Mouse (Mus musculus): ENCODE results near the gene Lrrc2. TPM values are rescaled to one million over a fixed set of nuclear protein-coding genes. Genes with fewer than 3 reads are reported as not detected.

Gene Lrrc2
- 2.3 and 2.6 TPM in 2 replicates for polyA plus RNA-seq (2015; fragmentation: Nextera tagmentation; extraction: Ambion mirVana)

GRCm38 (mm10) chr9:110951397-110951796 is at the start of gene Lrrc2:
Gene Lrrc2 (plus strand): TSS chr9:110951545.
- Histone ChIP-seq H3K36me3 (no peaks in the 10 kb centered on the region), H3K27ac (replicated peaks) (no peak within 1 kb of the TSS), H3K4me3 (no peak within 1 kb of the TSS), H3K27me3 (replicated peaks) (peaks cover 40% of the 10 kb centered on the region), H3K9ac (no peak within 1 kb of the TSS), H3K4me1 (peaks cover 38% of the 10 kb centered on the region), H3K9me3 (no peaks in the 10 kb centered on the region), H3K4me2 (no peak within 1 kb of the TSS)
- ATAC-seq (ENCODE audit: extremely low read depth, insufficient number of reproducible peaks, low FRiP score, low TSS enrichment): no peak
- 61% methylated on average over 11 of the region's 11 CpGs for WGBS

GRCm38 (mm10) chr9:110902271-110902670 is 49.1 kb upstream of the Lrrc2 start:
- H3K4me1 ChIP-seq: peaks cover 8% of the 10 kb centered on the region; the same call in 1 of the 2 replicates
- peaks cover 8% of the 10 kb centered on the region; the same call in 1 of the 2 replicates for H3K27me3 ChIP-seq (replicated peaks)
- no peak overlapping the region for H3K27ac ChIP-seq (replicated peaks)
- WGBS: 58% methylated on average over 4 of the region's 4 CpGs
- peaks cover 4% of the 10 kb centered on the region; the same call in 1 of the 2 replicates for H3K9me3 ChIP-seq
- no peaks in the 10 kb centered on the region for H3K36me3 ChIP-seq
- H3K4me2 ChIP-seq: no peak overlapping the region
- H3K9ac ChIP-seq: no peak overlapping the region
- ATAC-seq (ENCODE audit: extremely low read depth, insufficient number of reproducible peaks, low FRiP score, low TSS enrichment): no peak
- no peak overlapping the region for H3K4me3 ChIP-seq

DNA sequence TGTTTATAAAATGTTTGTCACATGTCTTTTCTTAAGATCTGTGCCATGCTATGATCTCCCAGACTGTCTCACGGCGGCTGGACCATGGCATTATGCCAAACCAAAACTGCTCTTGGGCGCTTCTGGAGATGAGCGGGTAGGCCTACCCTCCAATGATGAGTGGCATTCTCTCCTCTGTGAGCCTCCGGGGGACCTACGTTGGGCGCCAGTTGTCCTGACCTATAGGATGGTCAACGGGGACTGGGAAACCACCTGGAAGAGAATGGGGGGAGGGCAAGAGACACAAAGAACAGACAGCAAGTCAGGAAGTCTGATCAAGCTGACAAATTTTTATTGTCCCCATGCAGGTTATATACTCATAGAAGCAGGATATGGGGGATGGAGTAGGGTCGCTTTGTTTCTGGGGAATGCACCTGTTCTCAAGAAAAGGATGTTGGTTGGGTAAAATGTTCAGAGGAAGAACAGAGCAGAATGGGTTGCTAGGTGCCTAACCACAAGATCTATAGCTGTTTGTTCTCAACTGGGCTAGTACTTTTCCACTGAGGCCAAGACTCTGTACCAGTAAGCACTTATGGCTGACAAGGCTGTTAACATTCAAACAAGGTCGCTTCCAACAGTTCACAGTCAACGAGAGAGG is 44.0 kb upstream of the Lrrc2 start:
- Histone ChIP-seq H3K4me2 (no peak overlapping the region), H3K9ac (no peak overlapping the region), H3K9me3 (peaks cover 4% of the 10 kb centered on the region; the same call in 1 of the 2 replicates), H3K27me3 (replicated peaks) (no peaks in the 10 kb centered on the region), H3K36me3 (no peaks in the 10 kb centered on the region), H3K4me3 (no peak overlapping the region), H3K4me1 (peaks cover 1% of the 10 kb centered on the region; the same call in 1 of the 2 replicates), H3K27ac (replicated peaks) (no peak overlapping the region)
- ATAC-seq (ENCODE audit: extremely low read depth, insufficient number of reproducible peaks, low FRiP score, low TSS enrichment): no peak
- WGBS: 84% methylated on average over 11 of the region's 11 CpGs

- Histone ChIP-seq H3K36me3 (no peaks in the 10 kb centered on the region), H3K27ac (replicated peaks) (no peak overlapping the region), H3K9ac (no peak overlapping the region), H3K4me2 (no peak overlapping the region), H3K4me3 (no peak overlapping the region), H3K4me1 (no peaks in the 10 kb centered on the region), H3K27me3 (replicated peaks) (no peaks in the 10 kb centered on the region), H3K9me3 (peaks cover 4% of the 10 kb centered on the region; the same call in 1 of the 2 replicates)
- WGBS: 65% methylated on average over 4 of the region's 4 CpGs
- ATAC-seq (ENCODE audit: extremely low read depth, insufficient number of reproducible peaks, low FRiP score, low TSS enrichment): no peak
Observed at GRCm38 (mm10) chr9:110907838-110908630, 43.3 kb upstream of the Lrrc2 start.

DNA sequence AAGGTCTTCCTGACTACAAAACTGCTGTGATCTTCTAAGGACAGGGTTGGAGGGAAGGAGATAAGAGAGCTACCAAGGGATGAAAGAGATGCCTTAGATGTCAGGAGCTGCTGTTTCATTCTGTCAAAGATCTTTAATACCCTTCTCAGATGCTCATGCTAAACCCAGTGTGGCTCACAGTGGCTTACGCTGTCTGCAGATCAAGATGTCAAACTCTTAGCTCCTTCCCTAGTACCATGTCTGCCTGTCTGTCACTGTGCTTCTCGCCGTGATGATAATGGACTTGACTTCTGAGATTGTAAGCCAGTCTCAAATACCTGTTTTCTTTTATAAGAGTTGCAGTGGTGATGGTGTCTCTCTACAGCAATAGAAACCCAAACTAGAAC is 42.7 kb upstream of the Lrrc2 start:
- H3K4me2 ChIP-seq: no peak overlapping the region
- no peak overlapping the region for H3K9ac ChIP-seq
- no peak for ATAC-seq (ENCODE audit: extremely low read depth, insufficient number of reproducible peaks, low FRiP score, low TSS enrichment)
- peaks cover 4% of the 10 kb centered on the region; the same call in 1 of the 2 replicates for H3K9me3 ChIP-seq
- H3K27me3 ChIP-seq (replicated peaks): no peaks in the 10 kb centered on the region
- 85% methylated on average over 3 of the region's 3 CpGs for WGBS
- no peaks in the 10 kb centered on the region for H3K36me3 ChIP-seq
- H3K4me1 ChIP-seq: no peaks in the 10 kb centered on the region
- H3K4me3 ChIP-seq: no peak overlapping the region
- H3K27ac ChIP-seq (replicated peaks): no peak overlapping the region

- peaks cover 4% of the 10 kb centered on the region; the same call in 1 of the 2 replicates for H3K9me3 ChIP-seq
- 64% methylated on average over 6 of the region's 6 CpGs for WGBS
- H3K4me2 ChIP-seq: no peak overlapping the region
- no peak overlapping the region for H3K9ac ChIP-seq
- H3K4me3 ChIP-seq: no peak overlapping the region
- no peaks in the 10 kb centered on the region for H3K27me3 ChIP-seq (replicated peaks)
- no peaks in the 10 kb centered on the region for H3K36me3 ChIP-seq
- no peak overlapping the region for H3K27ac ChIP-seq (replicated peaks)
- H3K4me1 ChIP-seq: no peaks in the 10 kb centered on the region
- ATAC-seq (ENCODE audit: extremely low read depth, insufficient number of reproducible peaks, low FRiP score, low TSS enrichment): no peak
Observed at GRCm38 (mm10) chr9:110909371-110909967, 41.9 kb upstream of the Lrrc2 start.

GRCm38 (mm10) chr9:110914631-110915236 is 36.6 kb upstream of the Lrrc2 start:
- WGBS: 41% methylated on average over 21 of the region's 21 CpGs
- Histone ChIP-seq H3K27me3 (replicated peaks) (no peaks in the 10 kb centered on the region), H3K4me2 (peak overlapping the region; percentile 38; the same call in 1 of the 2 replicates), H3K36me3 (no peaks in the 10 kb centered on the region), H3K9ac (no peak overlapping the region), H3K9me3 (no peaks in the 10 kb centered on the region), H3K4me3 (no peak overlapping the region), H3K27ac (replicated peaks) (no peak overlapping the region), H3K4me1 (peaks cover 3% of the 10 kb centered on the region; the same call in 1 of the 2 replicates)
- no peak for ATAC-seq (ENCODE audit: extremely low read depth, insufficient number of reproducible peaks, low FRiP score, low TSS enrichment)

- Histone ChIP-seq H3K27me3 (replicated peaks) (no peaks in the 10 kb centered on the region), H3K4me2 (no peak overlapping the region), H3K36me3 (no peaks in the 10 kb centered on the region), H3K9me3 (no peaks in the 10 kb centered on the region), H3K27ac (replicated peaks) (no peak overlapping the region), H3K9ac (no peak overlapping the region), H3K4me1 (peaks cover 3% of the 10 kb centered on the region; the same call in 1 of the 2 replicates), H3K4me3 (no peak overlapping the region)
- 58% methylated on average over 8 of the region's 8 CpGs for WGBS
- ATAC-seq (ENCODE audit: extremely low read depth, insufficient number of reproducible peaks, low FRiP score, low TSS enrichment): no peak
Observed at GRCm38 (mm10) chr9:110915466-110915865, 35.9 kb upstream of the Lrrc2 start.

- H3K4me3 ChIP-seq: no peak within 1 kb of the TSS
- WGBS: 75% methylated on average over 7 of the region's 7 CpGs
Observed at GRCm38 (mm10) chr9:110916786-110917185, 34.6 kb upstream of the Lrrc2 start, which contains the start of gene Fam240a. Gene Fam240a (minus strand): TSS chr9:110916861.

GRCm38 (mm10) chr9:110920665-110921419 is 30.5 kb upstream of the Lrrc2 start:
- H3K4me2 ChIP-seq: no peak overlapping the region
- no peak for ATAC-seq (ENCODE audit: extremely low read depth, insufficient number of reproducible peaks, low FRiP score, low TSS enrichment)
- WGBS: 67% methylated on average over 15 of the region's 15 CpGs
- H3K9me3 ChIP-seq: no peaks in the 10 kb centered on the region
- 0 out of 2 replicates have a peak, but pooled peaks cover 2% of the 10 kb centered on the region for H3K27me3 ChIP-seq (replicated peaks)
- no peak overlapping the region for H3K9ac ChIP-seq
- no peak overlapping the region for H3K4me3 ChIP-seq
- no peak overlapping the region for H3K27ac ChIP-seq (replicated peaks)
- no peaks in the 10 kb centered on the region for H3K36me3 ChIP-seq
- H3K4me1 ChIP-seq: no peaks in the 10 kb centered on the region

More at GRCm38 (mm10) chr9:110916786-110917185, 34.6 kb upstream of the Lrrc2 start, which contains the start of gene Fam240a:
- no peaks in the 10 kb centered on the region for H3K36me3 ChIP-seq
- no peak within 1 kb of the TSS for H3K4me2 ChIP-seq
- H3K4me1 ChIP-seq: peaks cover 3% of the 10 kb centered on the region; the same call in 1 of the 2 replicates
- no peak within 1 kb of the TSS for H3K9ac ChIP-seq
- H3K27ac ChIP-seq (replicated peaks): no peak within 1 kb of the TSS
- H3K9me3 ChIP-seq: no peaks in the 10 kb centered on the region
- ATAC-seq (ENCODE audit: extremely low read depth, insufficient number of reproducible peaks, low FRiP score, low TSS enrichment): no peak
- H3K27me3 ChIP-seq (replicated peaks): no peaks in the 10 kb centered on the region

All from heart, embryonic 13.5 days (tissue).